Mouse (Mus musculus) lung, postnatal 0 days (tissue): Measurements from ENCODE around the gene Coq2. TPM values are rescaled to one million over a fixed set of nuclear protein-coding genes. Genes with fewer than 3 reads are reported as not detected.

Experiments
- ATAC-seq: fragments of 200-750 bp; cut with Nextera tagmentation; 2 replicates; pipeline ENCODE4 v1.8.0; 2017; ENCODE audit warnings: moderate library complexity
- DNase-seq: peaks from one replicate; pipeline ENCODE4 v3.0.0-alpha.2; 2016; ENCODE audit warnings: low spot score
- H3K27ac ChIP-seq: fragments of 300-500 bp; sonication (generic); 2 replicates; pipeline ENCODE4 v1.5.1; 2014; ENCODE audit warnings: antibody characterized with exemption, mild to moderate bottlenecking, low read length, mixed read lengths
- H3K27me3 ChIP-seq: fragments of 300-500 bp; sonication (generic); replicated peaks from 2 replicates; pipeline ENCODE4 v1.6.1; 2014; ENCODE audit warnings: low read length, mixed read lengths; ENCODE audit not compliant: insufficient read depth
- H3K36me3 ChIP-seq: fragments of 300-500 bp; sonication (generic); 2 replicates; pipeline ENCODE4 v1.6.1; 2014; ENCODE audit warnings: low read length, mixed read lengths; ENCODE audit not compliant: insufficient read depth
- H3K4me1 ChIP-seq: fragments of 300-500 bp; sonication (generic); 2 replicates; pipeline ENCODE4 v1.6.1; 2014; ENCODE audit warnings: antibody characterized with exemption, low read depth, low read length, mixed read lengths; ENCODE audit not compliant: insufficient read depth
- H3K4me2 ChIP-seq: fragments of 300-500 bp; sonication (generic); replicated peaks from 2 replicates; pipeline ENCODE4 v1.6.1; 2014; ENCODE audit warnings: low read depth, mild to moderate bottlenecking, low read length, moderate library complexity, mixed read lengths
- H3K4me3 ChIP-seq: fragments of 300-500 bp; sonication (generic); 2 replicates; pipeline ENCODE4 v1.5.1; 2014; ENCODE audit warnings: low read depth, low read length
- H3K9ac ChIP-seq: fragments of 300-500 bp; sonication (generic); replicated peaks from 2 replicates; pipeline ENCODE4 v1.6.1; 2014; ENCODE audit warnings: low read depth, mild to moderate bottlenecking
- H3K9me3 ChIP-seq: fragments of 300-500 bp; sonication (generic); 2 replicates; pipeline ENCODE4 v1.6.1; 2016; ENCODE audit warnings: low read length, mixed read lengths
- CTCF ChIP-seq: IDR thresholded peaks from 2 replicates; pipeline ENCODE4 v1.5.1; 2016; ENCODE audit warnings: antibody characterized with exemption, mild to moderate bottlenecking
- EP300 ChIP-seq: IDR thresholded peaks from 2 replicates; pipeline ENCODE4 v1.6.1; 2016; ENCODE audit warnings: antibody characterized with exemption, mild to moderate bottlenecking, control low read depth
- whole genome bisulfite sequencing: fragments of 180-500 bp; shearing (Covaris S2); extraction: QIAGEN DNeasy Blood & Tissue Kit; methylation state at CpG from one replicate; pipeline ENCODE4 v1.1.7; 2014; 5-methylcytosine and 5-hydroxymethylcytosine counted together
- polyA plus RNA-seq: library from polyadenylated mRNA; unstranded; fragments of >200 nt; fragmentation: Nextera tagmentation; extraction: Ambion mirVana; gene quantifications from 2 replicates; pipeline ENCODE4 v1.2.1, GENCODE M21; 2015

Gene Coq2
- polyA plus RNA-seq, 1 experiment from 2014 or later, result 34.3 TPM

- Histone ChIP-seq H3K27me3 (no peaks in the 10 kb centered on the region), H3K4me2 (no peak overlapping the region), H3K9me3 (no peaks in the 10 kb centered on the region), H3K9ac (no peak overlapping the region), H3K27ac (no peak overlapping the region), H3K36me3 (no peaks in the 10 kb centered on the region), H3K4me3 (no peak overlapping the region), H3K4me1 (no peaks in the 10 kb centered on the region; the same call in 1 of the 2 replicates)
- ATAC-seq (no peak), DNase-seq (no peak)
- WGBS, result 86% methylated on average over 15 of the region's 15 CpGs
- TF ChIP-seq EP300, result no peak
- no peak for TF ChIP-seq CTCF
Measured at GRCm38 (mm10) chr5:100619586-100620275, 55.2 kb downstream of the Coq2 start.

GRCm38 (mm10) chr5:100613896-100614768, 60.8 kb downstream of the Coq2 start:
- no peak for ATAC-seq
- DNase-seq, result no peak
- 80% methylated on average over 17 of the region's 17 CpGs for WGBS
- no peak overlapping the region for H3K27ac ChIP-seq
- H3K27me3 ChIP-seq, result no peaks in the 10 kb centered on the region
- H3K9ac ChIP-seq, result no peak overlapping the region
- TF ChIP-seq CTCF (no peak), EP300 (no peak)
- no peak overlapping the region for H3K4me2 ChIP-seq
- H3K4me1 ChIP-seq, result no peaks in the 10 kb centered on the region; the same call in 1 of the 2 replicates
- no peak overlapping the region for H3K4me3 ChIP-seq
- no peaks in the 10 kb centered on the region for H3K36me3 ChIP-seq
- no peaks in the 10 kb centered on the region for H3K9me3 ChIP-seq

GRCm38 (mm10) chr5:100607868-100608267, 67.1 kb downstream of the Coq2 start:
- ATAC-seq (no peak), DNase-seq (no peak)
- Histone ChIP-seq H3K9me3 (no peaks in the 10 kb centered on the region), H3K4me2 (no peak overlapping the region), H3K4me3 (no peak overlapping the region), H3K4me1 (no peaks in the 10 kb centered on the region), H3K27ac (0 out of 2 replicates have a peak overlapping the region, but pooled peaks have one; percentile 0), H3K27me3 (no peaks in the 10 kb centered on the region), H3K36me3 (no peaks in the 10 kb centered on the region), H3K9ac (no peak overlapping the region)
- no peak for TF ChIP-seq CTCF
- TF ChIP-seq EP300, result no peak
- 84% methylated on average over 9 of the region's 9 CpGs for WGBS

DNA sequence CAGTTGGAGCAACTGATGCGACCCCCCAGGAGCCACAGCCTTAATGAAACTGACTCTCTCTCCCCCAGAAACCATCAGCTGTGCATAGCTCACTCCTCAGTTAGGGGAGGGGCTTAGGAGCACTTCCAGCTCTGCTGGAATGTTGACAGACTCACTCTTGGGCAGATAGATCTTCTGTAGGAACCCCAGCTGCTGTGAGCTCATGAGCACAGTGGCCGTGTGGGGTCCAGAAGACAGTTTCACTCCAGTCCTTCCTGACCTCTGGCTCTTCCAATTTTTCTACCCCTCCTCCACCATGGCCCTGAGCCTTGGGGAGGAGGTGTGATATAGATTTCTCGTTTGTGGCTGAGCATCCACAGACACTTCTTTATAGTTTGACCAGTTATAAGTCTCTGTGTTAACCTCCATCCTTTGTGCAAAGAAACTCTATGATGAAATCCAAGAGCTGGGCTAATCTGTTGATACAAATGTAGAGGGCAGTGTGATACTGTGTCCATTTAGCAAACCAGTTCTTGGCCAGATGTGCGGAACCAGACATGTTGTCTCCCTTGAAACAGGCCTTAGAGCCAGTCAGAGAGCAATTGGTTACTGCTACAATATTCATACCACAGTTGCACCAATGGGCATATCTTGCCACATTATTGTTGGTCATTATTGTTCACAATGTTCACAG, 67.7 kb downstream of the Coq2 start:
- Histone ChIP-seq H3K4me2 (no peak overlapping the region), H3K9me3 (no peaks in the 10 kb centered on the region), H3K4me3 (no peak overlapping the region; the same call in 1 of the 2 replicates), H3K27ac (0 out of 2 replicates have a peak overlapping the region, but pooled peaks have one; percentile 0), H3K4me1 (no peaks in the 10 kb centered on the region), H3K27me3 (no peaks in the 10 kb centered on the region), H3K9ac (no peak overlapping the region), H3K36me3 (no peaks in the 10 kb centered on the region)
- DNase-seq (peak; percentile 80), ATAC-seq (peak; percentile 87)
- TF ChIP-seq EP300 (no peak), CTCF (peak; percentile 34; the same call in 1 of the 2 replicates)
- 35% methylated on average over 4 of the region's 4 CpGs for WGBS

GRCm38 (mm10) chr5:100605828-100606229, 69.1 kb downstream of the Coq2 start:
- Histone ChIP-seq H3K4me2 (peak overlapping the region; percentile 19; the same call in 1 of the 2 replicates), H3K9me3 (no peaks in the 10 kb centered on the region), H3K36me3 (no peaks in the 10 kb centered on the region), H3K4me1 (no peaks in the 10 kb centered on the region), H3K27ac (peak overlapping the region; percentile 71), H3K9ac (no peak overlapping the region), H3K27me3 (no peaks in the 10 kb centered on the region), H3K4me3 (no peak overlapping the region)
- DNase-seq, result peak; percentile 67
- ATAC-seq, result peak; percentile 58
- WGBS, result 19% methylated on average over 9 of the region's 9 CpGs
- TF ChIP-seq CTCF (no peak), EP300 (no peak)

Other genes with a start within 250 kb of the Coq2 start
- 5.7 and 5.9 TPM in 2 replicates for gene Lin54, start 174.5 kb downstream of the Coq2 start, polyA plus RNA-seq
- 92.4 and 94.3 TPM in 2 replicates for gene Cops4, start 156.8 kb downstream of the Coq2 start, polyA plus RNA-seq
- 51.2 and 59.3 TPM in 2 replicates for gene Plac8, start 102.9 kb downstream of the Coq2 start, polyA plus RNA-seq
- gene Hpse, start 44.6 kb upstream of the Coq2 start, polyA plus RNA-seq, result 3.0 and 3.6 TPM in 2 replicates
- 5.3 and 6.8 TPM in 2 replicates for gene Helq, start 123.5 kb upstream of the Coq2 start, polyA plus RNA-seq
- 118 and 145 TPM in 2 replicates for gene Mrps18c, start 123.5 kb upstream of the Coq2 start, polyA plus RNA-seq
- 11.4 and 11.6 TPM in 2 replicates for gene Abraxas1, start 145.8 kb upstream of the Coq2 start, polyA plus RNA-seq
- 2.3 and 2.9 TPM in 2 replicates for gene Gpat3, start 170.6 kb upstream of the Coq2 start, polyA plus RNA-seq